Mouse (Mus musculus): ENCODE data around the gene C8g. TPM values are rescaled to one million over a fixed set of nuclear protein-coding genes. Genes with fewer than 3 reads are reported as not detected.

C8g gene
- total and polyA plus RNA-seq, 3 experiments = 1.3 to 4.1 (median 1.6) TPM

GRCm38 (mm10) chr2:25460135-25460534 lies 41.4 kb downstream of the C8g start:
- no peaks in the 10 kb centered on the region for H3K36me3 ChIP-seq (ENCODE audit: control insufficient read depth, insufficient read depth, low read length)
- H3K79me2 ChIP-seq (replicated peaks; ENCODE audit: control insufficient read depth, insufficient read depth, low read length) = no peaks in the 10 kb centered on the region
- peaks cover 8% of the 10 kb centered on the region for H3K4me1 ChIP-seq (ENCODE audit: control insufficient read depth, insufficient read depth, low read length)
- 29% methylated on average over 5 of the region's 5 CpGs for WGBS
- no peak for DNase-seq
- H3K4me3 ChIP-seq = peak overlapping the region; percentile 92
- peak overlapping the region; percentile 95 for H3K27ac ChIP-seq
- intact Hi-C loops (cut with DNase I) = loop anchor here (2.0 kb wide), 1 partner anchor 29 kb away; no protein-coding TSS in a partner anchor
- H3K9ac ChIP-seq (ENCODE audit: low read depth, low read length) = peak overlapping the region; percentile 88
- no peaks in the 10 kb centered on the region for H3K27me3 ChIP-seq (ENCODE audit: control insufficient read depth, insufficient read depth, low read length)
- TF ChIP-seq POLR2A (IDR thresholded peaks at IDR 0.05; ENCODE audit: insufficient read depth, low read depth, low read length) (no peak), CTCF (IDR thresholded peaks at IDR 0.05) (no peak), EP300 (IDR thresholded peaks at IDR 0.05; ENCODE audit: insufficient read depth, low read depth, low read length) (no peak)

GRCm38 (mm10) chr2:25458911-25459310 lies 42.6 kb downstream of the C8g start:
- Histone ChIP-seq H3K4me1 (ENCODE audit: control insufficient read depth, insufficient read depth, low read length) (peaks cover 8% of the 10 kb centered on the region), H3K27ac (no peak overlapping the region), H3K79me2 (replicated peaks; ENCODE audit: control insufficient read depth, insufficient read depth, low read length) (no peaks in the 10 kb centered on the region), H3K36me3 (ENCODE audit: control insufficient read depth, insufficient read depth, low read length) (no peaks in the 10 kb centered on the region), H3K27me3 (ENCODE audit: control insufficient read depth, insufficient read depth, low read length) (no peaks in the 10 kb centered on the region), H3K9ac (ENCODE audit: low read depth, low read length) (no peak overlapping the region), H3K4me3 (no peak overlapping the region)
- TF ChIP-seq POLR2A (IDR thresholded peaks at IDR 0.05; ENCODE audit: insufficient read depth, low read depth, low read length) (no peak), CTCF (IDR thresholded peaks at IDR 0.05) (no peak), EP300 (IDR thresholded peaks at IDR 0.05; ENCODE audit: insufficient read depth, low read depth, low read length) (no peak)
- DNase-seq = peak; percentile 63 to 66
- WGBS = 62% methylated on average over 5 of the region's 5 CpGs
- intact Hi-C loops (cut with DNase I) = loop anchor here (2.0 kb wide), 1 partner anchor 42 kb away; the partner anchor contains the start of genes C8g and Fbxw5

GRCm38 (mm10) chr2:25457022-25457896 lies 44.3 kb downstream of the C8g start:
- TF ChIP-seq EP300 (IDR thresholded peaks at IDR 0.05; ENCODE audit: insufficient read depth, low read depth, low read length) (no peak), POLR2A (IDR thresholded peaks at IDR 0.05; ENCODE audit: insufficient read depth, low read depth, low read length) (no peak), CTCF (IDR thresholded peaks at IDR 0.05) (no peak)
- Histone ChIP-seq H3K9ac (ENCODE audit: low read depth, low read length) (no peak overlapping the region), H3K4me3 (no peak overlapping the region)

DNA sequence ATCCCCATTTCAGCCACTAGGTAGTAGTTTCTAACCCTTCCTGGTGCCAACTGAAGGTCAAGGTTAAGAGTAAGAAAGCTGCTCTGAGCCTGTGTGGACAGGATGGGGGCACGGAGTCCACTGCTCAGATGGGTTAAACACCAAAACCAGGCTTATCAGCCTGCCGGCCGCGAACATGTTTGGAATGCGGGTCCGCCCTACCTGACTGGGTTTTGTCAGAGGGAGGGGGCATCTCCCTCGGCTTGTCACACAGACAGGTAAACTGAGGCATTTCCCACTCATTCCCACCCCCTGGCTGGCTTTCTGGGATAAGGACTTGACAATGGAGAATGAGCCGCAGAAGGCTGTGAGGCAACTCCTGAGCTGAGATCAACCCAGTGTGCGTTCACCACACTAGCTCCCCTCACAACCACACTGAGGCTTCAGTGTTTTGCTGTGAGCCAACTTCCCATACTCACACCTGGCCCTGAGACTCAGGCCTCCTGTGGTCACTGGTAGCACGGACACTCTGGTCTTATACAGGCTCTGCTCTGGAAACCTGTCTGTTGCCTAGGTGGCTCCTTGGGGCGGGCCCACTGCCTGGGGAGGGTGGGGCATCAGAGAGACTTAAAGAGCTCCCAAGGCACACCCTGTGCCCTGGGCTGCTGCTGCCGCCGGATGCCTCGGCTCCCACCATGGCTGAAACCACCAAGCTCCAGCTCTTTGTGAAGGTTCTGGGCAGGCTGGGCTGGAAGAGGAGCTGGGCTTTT lies 45.1 kb downstream of the C8g start, which contains the start of gene Clic3:
Gene Clic3, plus strand, starts transcription at position 634 of the 749 bp plus-strand sequence.
- no peak within 1 kb of the TSS for H3K4me3 ChIP-seq
- no peak for DNase-seq
- H3K27ac ChIP-seq = no peak within 1 kb of the TSS
- H3K9ac ChIP-seq (ENCODE audit: low read depth, low read length) = no peak within 1 kb of the TSS
- intact Hi-C loops (cut with DNase I) = no loop called here
- no peaks in the 10 kb centered on the region for H3K27me3 ChIP-seq (ENCODE audit: control insufficient read depth, insufficient read depth, low read length)
- H3K79me2 ChIP-seq (replicated peaks; ENCODE audit: control insufficient read depth, insufficient read depth, low read length) = no peaks in the 10 kb centered on the region
- peaks cover 4% of the 10 kb centered on the region for H3K4me1 ChIP-seq (ENCODE audit: control insufficient read depth, insufficient read depth, low read length)
- no peaks in the 10 kb centered on the region for H3K36me3 ChIP-seq (ENCODE audit: control insufficient read depth, insufficient read depth, low read length)
- WGBS = 46% methylated on average over 14 of the region's 14 CpGs
- TF ChIP-seq POLR2A (IDR thresholded peaks at IDR 0.05; ENCODE audit: insufficient read depth, low read depth, low read length) = no peak
- TF ChIP-seq EP300 (IDR thresholded peaks at IDR 0.05; ENCODE audit: insufficient read depth, low read depth, low read length) = no peak
- TF ChIP-seq CTCF (IDR thresholded peaks at IDR 0.05) = no peak

More at GRCm38 (mm10) chr2:25457022-25457896, 44.3 kb downstream of the C8g start:
- peaks cover 8% of the 10 kb centered on the region for H3K4me1 ChIP-seq (ENCODE audit: control insufficient read depth, insufficient read depth, low read length)
- intact Hi-C loops (cut with DNase I) = no loop called here
- DNase-seq = no peak
- no peaks in the 10 kb centered on the region for H3K79me2 ChIP-seq (replicated peaks; ENCODE audit: control insufficient read depth, insufficient read depth, low read length)
- H3K36me3 ChIP-seq (ENCODE audit: control insufficient read depth, insufficient read depth, low read length) = no peaks in the 10 kb centered on the region
- no peaks in the 10 kb centered on the region for H3K27me3 ChIP-seq (ENCODE audit: control insufficient read depth, insufficient read depth, low read length)
- no peak overlapping the region for H3K27ac ChIP-seq
- 84% methylated on average over 9 of the region's 9 CpGs for WGBS

- Histone ChIP-seq H3K4me1 (ENCODE audit: control insufficient read depth, insufficient read depth, low read length) (no peaks in the 10 kb centered on the region), H3K36me3 (ENCODE audit: control insufficient read depth, insufficient read depth, low read length) (no peaks in the 10 kb centered on the region), H3K79me2 (replicated peaks; ENCODE audit: control insufficient read depth, insufficient read depth, low read length) (no peaks in the 10 kb centered on the region), H3K27ac (no peak overlapping the region), H3K4me3 (no peak overlapping the region), H3K9ac (ENCODE audit: low read depth, low read length) (no peak overlapping the region), H3K27me3 (ENCODE audit: control insufficient read depth, insufficient read depth, low read length) (no peaks in the 10 kb centered on the region)
- intact Hi-C loops (cut with DNase I) = no loop called here
- TF ChIP-seq POLR2A (IDR thresholded peaks at IDR 0.05; ENCODE audit: insufficient read depth, low read depth, low read length) (no peak), CTCF (IDR thresholded peaks at IDR 0.05) (no peak), EP300 (IDR thresholded peaks at IDR 0.05; ENCODE audit: insufficient read depth, low read depth, low read length) (no peak)
- DNase-seq = no peak
- 41% methylated on average over 1 of the region's 1 CpGs for WGBS
Measured at GRCm38 (mm10) chr2:25452951-25453350, 48.6 kb downstream of the C8g start.

Data from heart, adult 2 months (tissue).